Mouse (Mus musculus) midbrain, embryonic 16.5 days (tissue): Measurements from ENCODE around the gene Tpt1. TPM values are rescaled to one million over a fixed set of nuclear protein-coding genes. Genes with fewer than 3 reads are reported as not detected.

Source experiments
- ATAC-seq: fragments of 200-750 bp; cut with Nextera tagmentation; 2 replicates; pipeline ENCODE4 v1.8.0; 2017; ENCODE audit warnings: moderate TSS enrichment
- H3K27ac ChIP-seq: fragments of 300-500 bp; sonication (generic); 2 replicates; pipeline ENCODE4 v1.5.1; 2014; ENCODE audit warnings: mild to moderate bottlenecking, low read length, mixed read lengths
- H3K27me3 ChIP-seq: fragments of 300-500 bp; sonication (generic); 2 replicates; pipeline ENCODE4 v1.6.1; 2014; ENCODE audit warnings: low read depth, low read length, mixed read lengths; ENCODE audit not compliant: control insufficient read depth, insufficient read depth
- H3K36me3 ChIP-seq: fragments of 300-500 bp; sonication (generic); 2 replicates; pipeline ENCODE4 v1.6.1; 2014; ENCODE audit warnings: mild to moderate bottlenecking, low read length, moderate library complexity, mixed read lengths; ENCODE audit not compliant: control insufficient read depth, insufficient read depth
- H3K4me1 ChIP-seq: fragments of 300-500 bp; sonication (generic); 2 replicates; pipeline ENCODE4 v1.6.1; 2014; ENCODE audit warnings: mild to moderate bottlenecking, low read length, mixed read lengths; ENCODE audit not compliant: control insufficient read depth, insufficient read depth
- H3K4me2 ChIP-seq: fragments of 300-500 bp; sonication (generic); 2 replicates; pipeline ENCODE4 v1.6.1; 2014; ENCODE audit warnings: mild to moderate bottlenecking, low read length, mixed read lengths
- H3K4me3 ChIP-seq: fragments of 300-500 bp; sonication (generic); 2 replicates; pipeline ENCODE4 v1.5.1; 2014; ENCODE audit warnings: low read depth, mild to moderate bottlenecking, low read length, moderate library complexity, mixed read lengths
- H3K9ac ChIP-seq: fragments of 300-500 bp; sonication (generic); 2 replicates; pipeline ENCODE4 v1.6.1; 2014; ENCODE audit warnings: low read depth, low read length, mixed read lengths
- H3K9me3 ChIP-seq: fragments of 300-500 bp; sonication (generic); replicated peaks from 2 replicates; pipeline ENCODE4 v1.6.1; 2014; ENCODE audit warnings: mild to moderate bottlenecking, low read length, mixed read lengths; ENCODE audit not compliant: control insufficient read depth, poor library complexity, severe bottlenecking
- WGBS: fragments of 180-500 bp; shearing (Covaris S2); extraction: QIAGEN DNeasy Blood & Tissue Kit; methylation state at CpG from one replicate; pipeline ENCODE4 v1.1.7; 2014; 5-methylcytosine and 5-hydroxymethylcytosine counted together
- polyA plus RNA-seq: library from polyadenylated mRNA; unstranded; fragments of >200 nt; fragmentation: Nextera tagmentation; extraction: Ambion mirVana; gene quantifications from 2 replicates; pipeline ENCODE4 v1.2.1, GENCODE M21; 2015

Tpt1 gene
- polyA plus RNA-seq, 1 experiment from 2014 or later, result 606 TPM

- no peaks in the 10 kb centered on the region for H3K27me3 ChIP-seq
- H3K4me2 ChIP-seq, result no peak overlapping the region
- H3K36me3 ChIP-seq, result peaks cover 39% of the 10 kb centered on the region
- H3K4me3 ChIP-seq, result no peak overlapping the region
- peaks cover 21% of the 10 kb centered on the region for H3K4me1 ChIP-seq
- WGBS, result 30% methylated on average over 6 of the region's 6 CpGs
- no peak overlapping the region for H3K9ac ChIP-seq
- no peak for ATAC-seq
- H3K27ac ChIP-seq, result no peak overlapping the region
- no peaks in the 10 kb centered on the region for H3K9me3 ChIP-seq
Measured at GRCm38 (mm10) chr14:75850819-75851218, 5.9 kb downstream of the Tpt1 start.

- Histone ChIP-seq H3K36me3 (peaks cover 36% of the 10 kb centered on the region), H3K9me3 (no peaks in the 10 kb centered on the region), H3K9ac (no peak overlapping the region), H3K27me3 (no peaks in the 10 kb centered on the region), H3K27ac (no peak overlapping the region), H3K4me2 (no peak overlapping the region), H3K4me3 (no peak overlapping the region), H3K4me1 (peaks cover 12% of the 10 kb centered on the region)
- no peak for ATAC-seq
- WGBS, result 94% methylated on average over 5 of the region's 5 CpGs
Measured at GRCm38 (mm10) chr14:75852016-75852415, 7.1 kb downstream of the Tpt1 start.

- no peak overlapping the region for H3K4me3 ChIP-seq
- H3K4me1 ChIP-seq, result no peaks in the 10 kb centered on the region
- WGBS, result 64% methylated on average over 17 of the region's 17 CpGs
- H3K9ac ChIP-seq, result no peak overlapping the region
- no peaks in the 10 kb centered on the region for H3K27me3 ChIP-seq
- H3K4me2 ChIP-seq, result no peak overlapping the region
- no peaks in the 10 kb centered on the region for H3K9me3 ChIP-seq
- H3K27ac ChIP-seq, result no peak overlapping the region
- peaks cover 8% of the 10 kb centered on the region for H3K36me3 ChIP-seq
- no peak for ATAC-seq
Measured at GRCm38 (mm10) chr14:75855263-75855992, 10.5 kb downstream of the Tpt1 start.

- Histone ChIP-seq H3K36me3 (no peaks in the 10 kb centered on the region), H3K27me3 (no peaks in the 10 kb centered on the region), H3K27ac (no peak overlapping the region), H3K9ac (no peak overlapping the region), H3K4me1 (no peaks in the 10 kb centered on the region), H3K4me3 (no peak overlapping the region), H3K9me3 (no peaks in the 10 kb centered on the region), H3K4me2 (no peak overlapping the region)
- 71% methylated on average over 2 of the region's 2 CpGs for WGBS
- no peak for ATAC-seq
Measured at GRCm38 (mm10) chr14:75858181-75858580, 13.3 kb downstream of the Tpt1 start.

GRCm38 (mm10) chr14:75859619-75860018 is 14.7 kb downstream of the Tpt1 start:
- no peaks in the 10 kb centered on the region for H3K9me3 ChIP-seq
- peaks cover 6% of the 10 kb centered on the region; the same call in 1 of the 2 replicates for H3K4me1 ChIP-seq
- 87% methylated on average over 2 of the region's 2 CpGs for WGBS
- H3K9ac ChIP-seq, result no peak overlapping the region
- no peak for ATAC-seq
- no peak overlapping the region for H3K4me2 ChIP-seq
- H3K27me3 ChIP-seq, result no peaks in the 10 kb centered on the region
- H3K27ac ChIP-seq, result no peak overlapping the region
- no peak overlapping the region for H3K4me3 ChIP-seq
- no peaks in the 10 kb centered on the region for H3K36me3 ChIP-seq

GRCm38 (mm10) chr14:75862701-75863100 is 17.8 kb downstream of the Tpt1 start:
- Histone ChIP-seq H3K27ac (no peak overlapping the region), H3K4me3 (no peak overlapping the region), H3K4me2 (no peak overlapping the region), H3K36me3 (no peaks in the 10 kb centered on the region), H3K4me1 (peaks cover 6% of the 10 kb centered on the region; the same call in 1 of the 2 replicates), H3K27me3 (no peaks in the 10 kb centered on the region), H3K9ac (no peak overlapping the region), H3K9me3 (no peaks in the 10 kb centered on the region)
- WGBS, result 93% methylated on average over 6 of the region's 6 CpGs
- no peak for ATAC-seq

- no peak overlapping the region for H3K9ac ChIP-seq
- no peak overlapping the region for H3K4me2 ChIP-seq
- no peaks in the 10 kb centered on the region for H3K9me3 ChIP-seq
- WGBS, result 6% methylated on average over 7 of the region's 7 CpGs
- peaks cover 6% of the 10 kb centered on the region; the same call in 1 of the 2 replicates for H3K4me1 ChIP-seq
- H3K27me3 ChIP-seq, result no peaks in the 10 kb centered on the region
- H3K27ac ChIP-seq, result peak overlapping the region; percentile 37; the same call in 1 of the 2 replicates
- H3K36me3 ChIP-seq, result no peaks in the 10 kb centered on the region
- H3K4me3 ChIP-seq, result no peak overlapping the region
- 0 out of 2 replicates have a peak, but pooled peaks have one; percentile 42 for ATAC-seq
Measured at GRCm38 (mm10) chr14:75863549-75864409, 18.9 kb downstream of the Tpt1 start.

- Histone ChIP-seq H3K27ac (no peak overlapping the region), H3K4me3 (no peak overlapping the region), H3K27me3 (no peaks in the 10 kb centered on the region), H3K4me1 (peaks cover 9% of the 10 kb centered on the region; the same call in 1 of the 2 replicates), H3K9ac (no peak overlapping the region), H3K9me3 (no peaks in the 10 kb centered on the region), H3K36me3 (no peaks in the 10 kb centered on the region), H3K4me2 (no peak overlapping the region)
- 82% methylated on average over 9 of the region's 9 CpGs for WGBS
- ATAC-seq, result no peak
Measured at GRCm38 (mm10) chr14:75866706-75867333, 21.9 kb downstream of the Tpt1 start.
